Mouse (Mus musculus): ENCODE data around the gene Lrfn2.

Lrfn2 gene

GRCm38 (mm10) chr17:49033686-49034250 is 101.6 kb downstream of the Lrfn2 start:
- no peak for DNase-seq (ENCODE audit: low read depth, low spot score)

GRCm38 (mm10) chr17:49035052-49035451 is 102.9 kb downstream of the Lrfn2 start:
- DNase-seq (ENCODE audit: low read depth, low spot score): no peak

- DNase-seq (ENCODE audit: low read depth, low spot score): no peak
Measured at GRCm38 (mm10) chr17:49037163-49037950, 105.2 kb downstream of the Lrfn2 start.

- no peak for DNase-seq (ENCODE audit: low read depth, low spot score)
Measured at GRCm38 (mm10) chr17:49043806-49044640, 111.8 kb downstream of the Lrfn2 start.

- no peak for DNase-seq (ENCODE audit: low read depth, low spot score)
Measured at GRCm38 (mm10) chr17:49047921-49048320, 115.7 kb downstream of the Lrfn2 start.

- DNase-seq (ENCODE audit: low read depth, low spot score): no peak
Measured at GRCm38 (mm10) chr17:49051231-49051630, 119.1 kb downstream of the Lrfn2 start.

- DNase-seq (ENCODE audit: low read depth, low spot score): no peak
Measured at GRCm38 (mm10) chr17:49061141-49061540, 129.0 kb downstream of the Lrfn2 start.

- no peak for DNase-seq (ENCODE audit: low read depth, low spot score)
Measured at GRCm38 (mm10) chr17:49063789-49064188, 131.6 kb downstream of the Lrfn2 start.

- no peak for DNase-seq (ENCODE audit: low read depth, low spot score)
Measured at GRCm38 (mm10) chr17:49064526-49064925, 132.3 kb downstream of the Lrfn2 start.

- no peak for DNase-seq (ENCODE audit: low read depth, low spot score)
Measured at GRCm38 (mm10) chr17:49065050-49065449, 132.9 kb downstream of the Lrfn2 start.

GRCm38 (mm10) chr17:49066748-49067147 is 134.6 kb downstream of the Lrfn2 start:
- DNase-seq (ENCODE audit: low read depth, low spot score): no peak

GRCm38 (mm10) chr17:49078168-49078567 is 146.0 kb downstream of the Lrfn2 start:
- no peak for DNase-seq (ENCODE audit: low read depth, low spot score)

- DNase-seq (ENCODE audit: low read depth, low spot score): no peak
Measured at GRCm38 (mm10) chr17:49079647-49080046, 147.5 kb downstream of the Lrfn2 start.

- DNase-seq (ENCODE audit: low read depth, low spot score): no peak
Measured at GRCm38 (mm10) chr17:49083594-49084380, 151.6 kb downstream of the Lrfn2 start.

GRCm38 (mm10) chr17:49085111-49085510 is 152.9 kb downstream of the Lrfn2 start:
- DNase-seq (ENCODE audit: low read depth, low spot score): no peak

- no peak for DNase-seq (ENCODE audit: low read depth, low spot score)
Measured at GRCm38 (mm10) chr17:49096781-49097544, 164.8 kb downstream of the Lrfn2 start.

GRCm38 (mm10) chr17:49111399-49111798 is 179.2 kb downstream of the Lrfn2 start:
- no peak for DNase-seq (ENCODE audit: low read depth, low spot score)

- no peak for DNase-seq (ENCODE audit: low read depth, low spot score)
Measured at GRCm38 (mm10) chr17:49111911-49112310, 179.7 kb downstream of the Lrfn2 start.

GRCm38 (mm10) chr17:49113336-49113735 is 181.2 kb downstream of the Lrfn2 start:
- no peak for DNase-seq (ENCODE audit: low read depth, low spot score)

GRCm38 (mm10) chr17:49124166-49124565 is 192.0 kb downstream of the Lrfn2 start:
- no peak for DNase-seq (ENCODE audit: low read depth, low spot score)

- DNase-seq (ENCODE audit: low read depth, low spot score): no peak
Measured at GRCm38 (mm10) chr17:49124642-49125041, 192.5 kb downstream of the Lrfn2 start.
